Comparison of ENCODE assay signal across 8 mouse cellular contexts in genomic region chr4:63307175-63308062, GRCm38 (mm10). TPM values are rescaled to one million over a fixed set of nuclear protein-coding genes. Genes with fewer than 3 reads are reported as not detected.
DNase-seq lines count a peak whose midpoint lies in the region; ATAC-seq and TF ChIP-seq lines count a peak whose summit lies in the region.

No protein-coding gene starts in this region.

- H3K9ac ChIP-seq in midbrain, embryonic 15.5 days = no peak overlapping the region

- no peak for TF ChIP-seq POLR2A in kidney, adult 2 months (IDR thresholded peaks at IDR 0.05; ENCODE audit: low read depth, low read length)

- H3K27ac ChIP-seq in kidney, adult 2 months (ENCODE audit: insufficient read depth, low read depth, low read length) = no peak overlapping the region
- H3K27ac ChIP-seq in midbrain, embryonic 15.5 days = no peak overlapping the region

- H3K27me3 ChIP-seq in kidney, adult 2 months (replicated peaks; ENCODE audit: control insufficient read depth, insufficient read depth, low read length) = no peaks in the 10 kb centered on the region
- H3K27me3 ChIP-seq in midbrain, embryonic 15.5 days (replicated peaks) = no peaks in the 10 kb centered on the region

- no peaks in the 10 kb centered on the region for H3K9me3 ChIP-seq in midbrain, embryonic 15.5 days

- H3K4me3 ChIP-seq in kidney, adult 2 months (ENCODE audit: insufficient read depth, low read depth, low read length) = no peak overlapping the region
- H3K4me3 ChIP-seq in midbrain, embryonic 15.5 days = no peak overlapping the region

- DNase-seq in adrenal gland, postnatal 25 days = peak; percentile 93
- DNase-seq in embryo, embryonic 11.5 days (ENCODE audit: low read depth, low spot score) = peak; percentile 78
- peak; percentile 86 to 92 for DNase-seq in gastrocnemius, postnatal 4 days (ENCODE audit: low spot score in 2 of 2)
- peak; percentile 92 for DNase-seq in kidney, adult 2 months
- peak; percentile 96 for DNase-seq in left cerebral cortex, postnatal 4 days
- peak; percentile 40 for DNase-seq in spleen, adult 12 weeks (ENCODE audit: low spot score)

- TF ChIP-seq CTCF in kidney, adult 2 months (conservative IDR thresholded peaks at IDR 0.05; ENCODE audit: insufficient read depth, insufficient read length, low read depth, low read length) = peak; percentile 73

- 40% methylated on average over 21 of the region's 21 CpGs for WGBS in kidney, adult 2 months
- WGBS in midbrain, embryonic 15.5 days = 33% methylated on average over 21 of the region's 21 CpGs

- H3K4me2 ChIP-seq in midbrain, embryonic 15.5 days = no peak overlapping the region

- H3K36me3 ChIP-seq in kidney, adult 2 months (ENCODE audit: control insufficient read depth, insufficient read depth, low read length) = no peaks in the 10 kb centered on the region
- H3K36me3 ChIP-seq in midbrain, embryonic 15.5 days (replicated peaks) = no peaks in the 10 kb centered on the region

- ATAC-seq in midbrain, embryonic 15.5 days (replicated peaks) = peak; percentile 65
- ATAC-seq in inflammation-experienced regulatory T-cells, adult 6 months = no peak

- H3K4me1 ChIP-seq in kidney, adult 2 months (ENCODE audit: control insufficient read depth, insufficient read depth, low read length) = no peaks in the 10 kb centered on the region
- no peaks in the 10 kb centered on the region for H3K4me1 ChIP-seq in midbrain, embryonic 15.5 days

- intact Hi-C loops in left cerebral cortex, postnatal 4 days (cut with DNase I) = loop anchor here (2.0 kb wide), 1 partner anchor 93 kb away; the partner anchor contains the start of gene Col27a1

RNA-seq across cellular contexts. Expression of gene Orm1, which starts 36.9 kb away (rescaled TPM):
- total RNA-seq in adrenal gland, postnatal 25 days (2021) = 28.8 and 42.3 TPM in 2 replicates
- total RNA-seq in gastrocnemius, postnatal 4 days (2021) = 1 to 10 TPM; 1.9 to 4.2 TPM
- polyA plus RNA-seq in kidney, adult 2 months (2012; rRNA removed) = 7.1 and 8.9 TPM in 2 replicates
- not detected for total RNA-seq in left cerebral cortex, postnatal 4 days (2021)
- polyA plus RNA-seq in midbrain, embryonic 15.5 days (2015; fragmentation: Nextera tagmentation; extraction: Ambion mirVana) = not detected in 2 replicates
- polyA plus RNA-seq in inflammation-experienced regulatory T-cells, adult 6 months (2017; shearing (Covaris generic)) = not detected

RNA-seq across cellular contexts. Expression of gene Orm3, which starts 48.5 kb away (rescaled TPM):
- 9.9 and 10.4 TPM in 2 replicates for total RNA-seq in adrenal gland, postnatal 25 days (2021)
- not detected for total RNA-seq in gastrocnemius, postnatal 4 days (2021)
- 0.14 and 0.38 TPM in 2 replicates for polyA plus RNA-seq in kidney, adult 2 months (2012; rRNA removed)
- not detected for total RNA-seq in left cerebral cortex, postnatal 4 days (2021)
- polyA plus RNA-seq in midbrain, embryonic 15.5 days (2015; fragmentation: Nextera tagmentation; extraction: Ambion mirVana) = not detected in 2 replicates
- 1 to 10 TPM in 1 of 3 experiments, under 1 TPM in 1, not detected in 1; 0.90 to 1.6 TPM for polyA plus RNA-seq in inflammation-experienced regulatory T-cells, adult 6 months (2017; shearing (Covaris generic))

RNA-seq across cellular contexts. Expression of gene Orm2, which starts 54.8 kb away (rescaled TPM):
- total RNA-seq in adrenal gland, postnatal 25 days (2021) = 3.3 and 6.7 TPM in 2 replicates
- total RNA-seq in gastrocnemius, postnatal 4 days (2021) = not detected
- polyA plus RNA-seq in kidney, adult 2 months (2012; rRNA removed) = 0.16 TPM in 1 of 2 replicates, not detected in the other
- total RNA-seq in left cerebral cortex, postnatal 4 days (2021) = not detected
- not detected in 2 replicates for polyA plus RNA-seq in midbrain, embryonic 15.5 days (2015; fragmentation: Nextera tagmentation; extraction: Ambion mirVana)
- polyA plus RNA-seq in inflammation-experienced regulatory T-cells, adult 6 months (2017; shearing (Covaris generic)) = 1 to 10 TPM in 2 of 3 experiments, not detected in 1; 1.6 to 2.8 TPM

Comparison
In these comparisons a context has a peak if more than half of its experiments do, and no peak if none do; other contexts are left out.
1. DNase-seq: peak in every context shown above with its lines; median percentile 96 in left cerebral cortex, postnatal 4 days; 93 in adrenal gland, postnatal 25 days; 92 in kidney, adult 2 months; 89 in gastrocnemius, postnatal 4 days; 78 in embryo, embryonic 11.5 days; 40 in spleen, adult 12 weeks.